Mouse (Mus musculus) midbrain, embryonic 12.5 days (tissue): Measurements from ENCODE around the gene 1700016H13Rik. TPM values are rescaled to one million over a fixed set of nuclear protein-coding genes. Genes with fewer than 3 reads are reported as not detected.

Experiments
- ATAC-seq: fragments of 200-750 bp; cut with Nextera tagmentation; 2 replicates; pipeline ENCODE4 v1.8.0; 2017; ENCODE audit warnings: low read depth, moderate TSS enrichment, moderate library complexity; ENCODE audit not compliant: low FRiP score
- H3K27ac ChIP-seq: fragments of 300-500 bp; sonication (generic); replicated peaks from 2 replicates; pipeline ENCODE4 v1.5.1; 2016; ENCODE audit warnings: mild to moderate bottlenecking
- H3K27me3 ChIP-seq: fragments of 300-500 bp; sonication (generic); 2 replicates; pipeline ENCODE4 v1.6.1; 2016; ENCODE audit warnings: mild to moderate bottlenecking
- H3K36me3 ChIP-seq: fragments of 300-500 bp; sonication (generic); 2 replicates; pipeline ENCODE4 v1.6.1; 2016
- H3K4me1 ChIP-seq: fragments of 300-500 bp; sonication (generic); 2 replicates; pipeline ENCODE4 v1.6.1; 2016
- H3K4me2 ChIP-seq: fragments of 300-500 bp; sonication (generic); replicated peaks from 2 replicates; pipeline ENCODE4 v1.6.1; 2016; ENCODE audit warnings: mild to moderate bottlenecking, moderate library complexity
- H3K4me3 ChIP-seq: fragments of 300-500 bp; sonication (generic); 2 replicates; pipeline ENCODE4 v1.5.1; 2016; ENCODE audit warnings: mild to moderate bottlenecking
- H3K9ac ChIP-seq: fragments of 300-500 bp; sonication (generic); replicated peaks from 2 replicates; pipeline ENCODE4 v1.6.1; 2016; ENCODE audit warnings: mild to moderate bottlenecking, moderate library complexity
- H3K9me3 ChIP-seq: fragments of 300-500 bp; sonication (generic); 2 replicates; pipeline ENCODE4 v1.6.1; 2016; ENCODE audit warnings: mild to moderate bottlenecking
- WGBS: fragments of 180-500 bp; shearing (Covaris S2); methylation state at CpG from one replicate; pipeline ENCODE4 v1.1.7; 2016; 5-methylcytosine and 5-hydroxymethylcytosine counted together
- polyA plus RNA-seq: library from polyadenylated mRNA; unstranded; fragments of >200 nt; fragmentation: Nextera tagmentation; extraction: Ambion mirVana; gene quantifications from 2 replicates; pipeline ENCODE4 v1.2.1, GENCODE M21; 2016

1700016H13Rik gene
- polyA plus RNA-seq, 1 experiment from 2014 or later, result 0.34 TPM

DNA sequence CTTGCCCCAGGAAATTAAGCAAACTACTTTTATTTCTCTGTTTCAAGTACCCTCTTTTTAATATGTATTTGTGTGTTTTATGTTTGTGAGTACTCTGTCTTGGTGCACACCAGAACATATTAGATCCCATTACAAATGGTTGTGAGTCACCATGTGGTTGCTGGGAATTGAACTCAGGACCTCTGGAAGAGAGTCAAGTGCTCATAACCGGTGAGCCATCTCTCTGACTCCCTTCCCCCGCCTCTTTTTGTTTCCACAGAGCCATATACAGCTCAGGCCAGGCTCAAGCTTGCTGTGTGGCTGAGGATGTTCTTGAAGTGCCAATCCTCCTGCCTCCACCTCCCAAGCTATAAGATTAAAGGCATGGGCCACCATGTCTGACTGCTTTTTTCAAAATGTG is 10.1 kb upstream of the 1700016H13Rik start:
- no peaks in the 10 kb centered on the region for H3K4me1 ChIP-seq
- H3K9ac ChIP-seq, result no peak overlapping the region
- no peaks in the 10 kb centered on the region for H3K27me3 ChIP-seq
- H3K9me3 ChIP-seq, result no peaks in the 10 kb centered on the region
- H3K36me3 ChIP-seq, result no peaks in the 10 kb centered on the region
- WGBS, result 88% methylated on average over 2 of the region's 2 CpGs
- H3K27ac ChIP-seq, result no peak overlapping the region
- no peak for ATAC-seq
- H3K4me2 ChIP-seq, result no peak overlapping the region
- no peak overlapping the region for H3K4me3 ChIP-seq

DNA sequence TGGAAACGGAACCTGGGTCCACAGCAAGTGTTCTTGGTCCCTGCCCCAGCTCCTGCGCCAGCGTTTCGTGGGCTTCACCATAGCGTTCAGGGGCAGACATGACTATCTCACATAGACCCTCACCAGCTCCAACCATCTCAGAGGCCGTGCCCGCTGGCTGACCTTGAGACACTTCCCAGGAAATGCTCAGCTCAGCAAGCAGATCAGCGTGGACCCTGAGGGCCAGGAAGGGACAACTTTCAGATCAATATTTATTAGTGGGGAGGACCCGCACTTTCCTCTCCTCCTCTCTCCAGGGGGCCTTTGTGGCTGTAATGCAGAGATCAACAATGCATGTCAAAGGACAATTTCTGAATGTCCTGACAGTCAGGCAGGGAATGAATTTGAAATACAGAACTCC is 9.1 kb upstream of the 1700016H13Rik start:
- H3K36me3 ChIP-seq, result no peaks in the 10 kb centered on the region
- 82% methylated on average over 9 of the region's 9 CpGs for WGBS
- H3K4me2 ChIP-seq, result no peak overlapping the region
- no peak for ATAC-seq
- H3K9me3 ChIP-seq, result no peaks in the 10 kb centered on the region
- H3K9ac ChIP-seq, result no peak overlapping the region
- H3K4me1 ChIP-seq, result no peaks in the 10 kb centered on the region
- H3K27me3 ChIP-seq, result no peaks in the 10 kb centered on the region
- no peak overlapping the region for H3K4me3 ChIP-seq
- H3K27ac ChIP-seq, result no peak overlapping the region

GRCm38 (mm10) chr5:103659571-103659970 is 3.8 kb upstream of the 1700016H13Rik start:
- Histone ChIP-seq H3K4me2 (no peak overlapping the region), H3K27ac (no peak overlapping the region), H3K36me3 (no peaks in the 10 kb centered on the region), H3K9ac (no peak overlapping the region), H3K9me3 (no peaks in the 10 kb centered on the region), H3K4me3 (no peak overlapping the region), H3K4me1 (peaks cover 3% of the 10 kb centered on the region; the same call in 1 of the 2 replicates), H3K27me3 (0 out of 2 replicates have a peak, but pooled peaks cover 8% of the 10 kb centered on the region)
- 42% methylated on average over 3 of the region's 3 CpGs for whole genome bisulfite sequencing
- ATAC-seq, result no peak

DNA sequence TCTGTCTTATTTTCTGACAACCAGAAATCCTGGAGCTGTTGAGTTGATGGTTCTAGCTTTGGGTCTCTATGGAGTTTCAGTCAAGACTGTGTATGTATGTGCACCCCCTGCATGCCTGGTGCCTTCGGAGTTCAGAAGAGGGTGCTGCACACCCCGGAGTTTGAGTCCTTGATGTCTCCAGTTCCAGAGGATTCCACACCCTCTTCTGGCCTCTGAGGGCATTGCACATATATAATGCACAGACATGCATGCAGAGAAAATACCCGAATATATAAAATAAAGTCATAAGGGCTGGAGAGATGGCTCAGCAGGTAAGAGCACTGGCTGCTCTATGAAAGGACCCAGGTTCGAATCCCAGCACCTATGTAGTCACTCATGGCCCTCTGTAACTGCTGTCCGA is 3.1 kb upstream of the 1700016H13Rik start:
- H3K27me3 ChIP-seq, result 0 out of 2 replicates have a peak, but pooled peaks cover 8% of the 10 kb centered on the region
- no peaks in the 10 kb centered on the region for H3K9me3 ChIP-seq
- 73% methylated on average over 5 of the region's 5 CpGs for WGBS
- H3K4me2 ChIP-seq, result no peak overlapping the region
- H3K4me3 ChIP-seq, result no peak overlapping the region
- peaks cover 3% of the 10 kb centered on the region; the same call in 1 of the 2 replicates for H3K4me1 ChIP-seq
- ATAC-seq, result no peak
- H3K9ac ChIP-seq, result no peak overlapping the region
- no peak overlapping the region for H3K27ac ChIP-seq
- H3K36me3 ChIP-seq, result no peaks in the 10 kb centered on the region

DNA sequence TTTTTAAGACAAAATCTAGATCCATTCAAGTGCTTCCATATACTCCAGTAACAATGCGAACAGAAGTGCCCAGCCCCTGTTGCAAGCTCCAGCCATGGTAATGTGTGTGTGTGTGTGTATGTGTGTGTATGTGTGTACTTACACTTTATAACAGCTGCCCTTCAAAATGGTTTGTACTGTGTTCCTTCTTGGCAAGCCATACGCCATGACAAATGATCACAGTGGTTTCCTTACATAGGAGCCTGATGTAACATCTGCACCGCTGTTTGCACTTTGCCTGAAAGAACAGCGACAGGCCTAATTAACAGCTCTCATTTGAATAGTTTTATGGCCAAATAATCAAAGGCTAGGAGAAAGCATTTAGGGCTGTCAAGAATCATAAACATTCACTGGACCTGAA is 1.0 kb downstream of the 1700016H13Rik start:
- Histone ChIP-seq H3K4me3 (peak overlapping the region; percentile 61), H3K4me1 (peaks cover 3% of the 10 kb centered on the region; the same call in 1 of the 2 replicates), H3K4me2 (peak overlapping the region; percentile 94), H3K27ac (no peak overlapping the region), H3K9me3 (no peaks in the 10 kb centered on the region), H3K9ac (no peak overlapping the region), H3K27me3 (0 out of 2 replicates have a peak, but pooled peaks cover 12% of the 10 kb centered on the region), H3K36me3 (no peaks in the 10 kb centered on the region)
- ATAC-seq, result no peak; the same call in 1 of the 2 replicates
- WGBS, result 78% methylated on average over 4 of the region's 4 CpGs

DNA sequence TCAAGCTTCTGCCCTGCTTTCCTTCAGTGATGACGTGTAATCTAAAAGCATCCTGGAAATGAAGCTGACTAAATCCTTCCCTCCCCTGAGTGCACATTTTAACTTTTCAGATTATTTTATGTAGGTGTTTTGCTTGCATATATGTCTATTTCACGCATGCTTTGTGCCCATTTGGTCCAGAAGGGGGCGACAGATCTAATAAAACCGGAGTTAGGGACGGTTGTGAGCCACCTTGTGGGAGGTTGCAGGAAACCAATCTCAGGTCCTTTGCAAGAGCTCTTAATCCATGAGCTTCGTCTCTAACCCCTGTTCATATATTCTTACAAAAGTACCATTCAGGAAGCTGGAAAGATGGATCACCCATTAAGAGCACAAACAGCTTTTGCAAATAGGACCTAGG is 1.6 kb downstream of the 1700016H13Rik start:
- 28% methylated on average over 6 of the region's 6 CpGs for WGBS
- no peaks in the 10 kb centered on the region for H3K9me3 ChIP-seq
- no peak for ATAC-seq
- no peaks in the 10 kb centered on the region for H3K36me3 ChIP-seq
- H3K4me2 ChIP-seq, result no peak overlapping the region
- no peak overlapping the region for H3K27ac ChIP-seq
- no peak overlapping the region for H3K4me3 ChIP-seq
- peaks cover 3% of the 10 kb centered on the region; the same call in 1 of the 2 replicates for H3K4me1 ChIP-seq
- no peak overlapping the region for H3K9ac ChIP-seq
- H3K27me3 ChIP-seq, result 0 out of 2 replicates have a peak, but pooled peaks cover 12% of the 10 kb centered on the region

- Histone ChIP-seq H3K4me1 (no peaks in the 10 kb centered on the region), H3K27me3 (no peaks in the 10 kb centered on the region)
- WGBS, result 81% methylated on average over 3 of the region's 3 CpGs
Observed at GRCm38 (mm10) chr5:103647320-103647719, 8.5 kb downstream of the 1700016H13Rik start.

GRCm38 (mm10) chr5:103644167-103644566 is 11.6 kb downstream of the 1700016H13Rik start:
- Histone ChIP-seq H3K9ac (no peak overlapping the region), H3K4me2 (no peak overlapping the region), H3K9me3 (no peaks in the 10 kb centered on the region), H3K4me1 (no peaks in the 10 kb centered on the region), H3K27ac (no peak overlapping the region), H3K4me3 (no peak overlapping the region), H3K27me3 (no peaks in the 10 kb centered on the region), H3K36me3 (no peaks in the 10 kb centered on the region)
- 100% methylated on average over 1 of the region's 1 CpGs for WGBS
- no peak for ATAC-seq

More at GRCm38 (mm10) chr5:103647320-103647719, 8.5 kb downstream of the 1700016H13Rik start:
- Histone ChIP-seq H3K9me3 (no peaks in the 10 kb centered on the region), H3K9ac (no peak overlapping the region), H3K36me3 (no peaks in the 10 kb centered on the region), H3K27ac (no peak overlapping the region), H3K4me3 (no peak overlapping the region), H3K4me2 (no peak overlapping the region)
- no peak for ATAC-seq

DNA sequence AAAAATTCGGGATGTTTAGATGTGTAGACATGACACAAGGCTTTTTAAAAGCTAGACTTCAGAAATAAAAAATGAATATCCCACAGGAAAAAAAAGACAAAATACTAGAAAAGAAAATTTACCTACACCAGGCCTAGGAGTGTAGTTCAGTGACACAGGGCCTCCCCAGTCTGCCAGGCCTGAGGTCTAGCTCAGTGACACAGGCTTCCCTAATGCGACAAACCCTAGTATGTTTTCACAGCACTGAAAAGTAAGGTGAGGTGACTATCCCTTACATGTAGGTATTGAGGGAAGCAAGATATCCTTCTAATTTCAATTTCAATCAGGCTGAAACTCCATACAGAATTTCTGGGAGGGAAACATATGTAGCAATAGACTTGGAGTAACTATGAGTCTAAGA is 18.6 kb downstream of the 1700016H13Rik start:
- Histone ChIP-seq H3K4me2 (no peak overlapping the region), H3K36me3 (no peaks in the 10 kb centered on the region), H3K4me3 (no peak overlapping the region), H3K27ac (no peak overlapping the region), H3K4me1 (no peaks in the 10 kb centered on the region), H3K9ac (no peak overlapping the region), H3K9me3 (no peaks in the 10 kb centered on the region), H3K27me3 (no peaks in the 10 kb centered on the region)
- ATAC-seq, result no peak
- WGBS, result 85% methylated on average over 2 of the region's 2 CpGs

GRCm38 (mm10) chr5:103629854-103630580 is 25.8 kb downstream of the 1700016H13Rik start:
- Histone ChIP-seq H3K4me3 (no peak overlapping the region), H3K27me3 (no peaks in the 10 kb centered on the region), H3K9me3 (no peaks in the 10 kb centered on the region), H3K9ac (no peak overlapping the region), H3K4me2 (no peak overlapping the region), H3K36me3 (no peaks in the 10 kb centered on the region), H3K27ac (no peak overlapping the region), H3K4me1 (no peaks in the 10 kb centered on the region)
- no peak for ATAC-seq
- WGBS, result 81% methylated on average over 9 of the region's 9 CpGs

- ATAC-seq, result no peak
- H3K4me2 ChIP-seq, result no peak within 1 kb of the TSS
Observed at GRCm38 (mm10) chr5:103629111-103629764, 26.6 kb downstream of the 1700016H13Rik start, which contains the start of gene Slc10a6. TSS of gene Slc10a6 (minus strand) at chr5:103629403.

GRCm38 (mm10) chr5:103628499-103628898 is 27.3 kb downstream of the 1700016H13Rik start:
- no peaks in the 10 kb centered on the region for H3K27me3 ChIP-seq
- H3K27ac ChIP-seq, result no peak overlapping the region
- 83% methylated on average over 6 of the region's 6 CpGs for WGBS
- H3K4me2 ChIP-seq, result no peak overlapping the region
- H3K4me3 ChIP-seq, result no peak overlapping the region
- no peaks in the 10 kb centered on the region for H3K4me1 ChIP-seq
- ATAC-seq, result no peak
- no peaks in the 10 kb centered on the region for H3K36me3 ChIP-seq
- H3K9me3 ChIP-seq, result no peaks in the 10 kb centered on the region
- no peak overlapping the region for H3K9ac ChIP-seq

More at GRCm38 (mm10) chr5:103629111-103629764, 26.6 kb downstream of the 1700016H13Rik start, which contains the start of gene Slc10a6:
- Histone ChIP-seq H3K27me3 (no peaks in the 10 kb centered on the region), H3K27ac (no peak within 1 kb of the TSS), H3K4me3 (no peak within 1 kb of the TSS), H3K9me3 (no peaks in the 10 kb centered on the region), H3K36me3 (no peaks in the 10 kb centered on the region), H3K4me1 (no peaks in the 10 kb centered on the region), H3K9ac (no peak within 1 kb of the TSS)
- 79% methylated on average over 17 of the region's 17 CpGs for WGBS
